Mouse (Mus musculus) granulocyte monocyte progenitor cell, adult 5-6 weeks (primary cell): ENCODE data around the gene Acvrl1. TPM values are rescaled to one million over a fixed set of nuclear protein-coding genes. Genes with fewer than 3 reads are reported as not detected.

ENCODE experiments used
- ATAC-seq: replicated peaks from 2 replicates; pipeline ENCODE4 v1.8.0; 2016; ENCODE audit warnings: mild to moderate bottlenecking, moderate TSS enrichment, inconsistent platforms; ENCODE audit not compliant: poor library complexity, severe bottlenecking
- total RNA-seq, 2 experiments: library from RNA; stranded (forward) in 1 of 2; stranded (reverse) in 1 of 2; fragments of 200-712, 200-1000 nt in 1 of 2; fragments of >200 nt in 1 of 2; fragmentation: Nextera tagmentation in 1 of 2; gene quantifications; 2 replicates each; pipeline ENCODE4 v1.2.3; 2014 to 2017

The Acvrl1 gene
- total RNA-seq, 2 experiments from 2014 or later: 0.30 to 2.7 TPM

DNA sequence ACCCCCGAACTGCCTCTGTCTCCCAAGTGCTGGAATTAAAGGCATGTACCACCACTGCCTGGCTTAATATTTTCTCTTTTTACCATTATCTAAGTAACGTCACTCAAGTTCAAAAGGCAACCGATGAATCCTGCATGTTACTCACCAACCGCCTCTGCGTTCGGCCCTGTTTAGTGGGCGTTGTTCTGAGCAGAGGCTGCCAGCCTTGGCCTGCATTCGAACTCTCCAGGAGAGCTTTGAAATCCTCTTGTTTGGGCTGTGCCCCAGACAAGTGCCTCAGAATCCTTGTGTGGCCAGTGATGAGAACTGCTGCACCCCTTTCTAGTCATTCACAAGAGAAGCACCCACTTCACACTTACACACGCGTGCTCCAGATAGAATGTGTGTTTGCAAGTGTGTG lies 22.3 kb upstream of the Acvrl1 start:
- no peak for ATAC-seq

DNA sequence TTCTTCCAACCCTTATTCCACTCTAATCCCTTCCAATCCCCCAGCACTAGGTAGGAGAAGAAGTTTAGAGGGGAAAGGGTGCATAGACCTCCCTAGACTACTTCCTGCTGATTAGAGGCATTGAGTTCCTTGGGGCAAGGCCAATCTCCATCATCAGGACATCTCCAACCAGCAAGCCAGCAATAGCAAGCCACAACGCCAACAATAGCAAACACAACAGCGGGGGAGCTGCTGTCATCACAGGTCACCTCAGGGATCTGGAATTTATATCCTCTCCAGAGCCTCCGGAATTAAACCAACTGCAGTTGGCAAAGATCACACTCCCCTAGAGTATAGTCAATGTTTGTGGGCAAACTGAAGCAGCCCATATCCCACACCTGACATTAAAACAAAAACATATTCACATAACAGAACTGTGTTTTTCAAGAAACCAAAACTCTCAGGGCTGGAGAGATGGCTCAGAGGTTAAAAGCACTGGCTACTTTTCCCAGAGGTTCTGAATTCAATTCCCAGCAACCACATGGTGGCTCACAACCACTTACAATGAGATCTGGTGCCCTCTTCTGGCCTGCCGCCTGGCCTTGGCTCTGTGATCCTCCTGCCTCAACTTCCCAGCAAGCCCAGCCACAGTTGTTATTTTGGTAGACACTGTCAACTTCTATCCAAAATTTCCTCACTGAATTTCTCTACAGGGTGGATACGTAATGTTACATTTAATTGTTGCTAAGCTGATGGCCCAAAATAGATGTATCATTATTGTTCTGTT lies 20.2 kb upstream of the Acvrl1 start:
- ATAC-seq: no peak

DNA sequence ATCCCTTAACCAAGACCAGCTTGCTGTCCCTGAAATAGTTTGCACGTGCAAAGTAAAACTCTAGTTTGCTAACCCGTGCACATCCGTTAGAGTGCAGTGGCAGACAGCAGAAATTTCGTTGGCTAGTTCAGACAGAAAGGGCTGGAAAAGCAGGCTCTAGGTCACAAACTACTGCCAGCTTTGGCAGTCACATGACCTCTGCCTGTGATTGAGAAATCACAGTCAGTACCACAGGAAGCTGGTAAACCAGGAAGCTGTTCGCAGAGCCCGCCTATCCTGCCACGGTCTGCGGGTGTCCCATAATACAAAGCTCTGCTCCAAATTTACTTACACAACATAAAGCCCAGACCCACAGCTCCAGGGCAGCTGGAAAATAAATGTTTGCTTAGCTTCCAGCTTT lies 15.1 kb upstream of the Acvrl1 start:
- peak; percentile 94 for ATAC-seq

GRCm38 (mm10) chr15:101113778-101114177 lies 14.5 kb upstream of the Acvrl1 start:
- ATAC-seq: 0 out of 2 replicates have a peak, but pooled peaks have one; percentile 18

DNA sequence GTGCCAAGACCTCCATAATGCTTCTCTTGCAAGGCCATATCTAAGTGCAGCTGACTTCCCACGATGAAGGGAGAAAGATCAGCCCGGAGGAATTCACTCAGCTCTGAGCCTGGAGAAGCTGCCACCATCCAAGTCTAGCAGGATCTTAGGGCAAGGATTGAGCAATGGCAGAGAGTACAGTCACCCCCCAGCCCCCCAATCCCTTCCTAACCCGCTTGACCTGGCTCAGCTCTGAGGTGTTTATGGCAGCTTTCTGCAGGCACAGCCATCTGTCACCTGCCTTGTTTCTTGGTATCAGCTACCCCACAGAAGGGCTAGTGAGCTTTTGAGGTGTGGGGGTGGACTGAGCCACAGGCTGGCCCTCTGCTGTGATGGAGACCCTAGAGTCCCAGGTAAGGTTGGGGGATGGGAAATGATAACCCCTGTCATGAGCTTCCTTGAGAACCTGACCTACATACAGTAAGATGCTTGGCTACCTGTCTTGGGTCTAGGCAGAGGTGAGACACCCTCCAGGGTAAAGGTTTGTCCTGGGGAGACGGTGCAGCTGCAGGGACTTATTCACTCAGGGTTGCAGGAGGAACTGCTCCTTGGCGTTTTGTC lies 12.7 kb upstream of the Acvrl1 start, which contains the start of gene Ankrd33:
Ankrd33 (plus strand) TSS at position 245 of the 600 bp plus-strand sequence.
- ATAC-seq: no peak

DNA sequence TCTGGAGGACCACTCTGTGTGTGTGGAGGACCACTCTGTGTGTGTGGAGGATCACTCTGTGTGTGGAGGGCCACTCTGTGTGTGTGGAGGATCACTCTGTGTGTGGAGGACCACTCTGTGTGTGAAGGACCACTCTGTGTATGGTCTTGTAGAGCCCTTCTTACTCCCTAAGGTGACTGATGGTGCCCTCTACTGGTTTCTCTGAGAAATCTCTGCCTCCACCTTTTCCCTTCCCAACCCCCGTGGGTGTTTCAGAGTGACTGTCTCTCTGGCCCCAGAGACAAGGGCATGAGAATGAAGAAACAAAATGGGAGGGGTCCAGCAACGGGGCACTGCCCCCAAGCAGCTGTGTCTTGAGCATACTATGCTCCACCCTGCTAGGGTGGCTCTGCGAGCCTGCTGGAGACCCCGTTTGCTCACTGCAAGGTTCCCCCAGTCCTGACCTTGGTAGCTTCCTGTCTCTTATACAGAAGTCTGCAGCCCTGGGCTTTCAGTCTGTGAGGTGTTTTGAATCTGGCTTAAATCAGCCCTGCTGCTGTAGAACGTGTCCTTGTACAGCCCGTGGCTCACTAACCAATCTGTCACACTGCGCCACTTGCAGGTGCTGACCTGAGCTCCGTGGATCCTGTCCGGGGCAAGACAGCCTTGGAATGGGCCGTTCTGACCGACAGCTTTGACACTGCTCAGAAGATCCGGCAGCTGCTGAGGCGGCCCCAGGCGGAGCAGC lies 9.8 kb upstream of the Acvrl1 start:
- ATAC-seq: peak; percentile 36; the same call in 1 of the 2 replicates

GRCm38 (mm10) chr15:101121411-101122289 lies 6.7 kb upstream of the Acvrl1 start:
- ATAC-seq: no peak

DNA sequence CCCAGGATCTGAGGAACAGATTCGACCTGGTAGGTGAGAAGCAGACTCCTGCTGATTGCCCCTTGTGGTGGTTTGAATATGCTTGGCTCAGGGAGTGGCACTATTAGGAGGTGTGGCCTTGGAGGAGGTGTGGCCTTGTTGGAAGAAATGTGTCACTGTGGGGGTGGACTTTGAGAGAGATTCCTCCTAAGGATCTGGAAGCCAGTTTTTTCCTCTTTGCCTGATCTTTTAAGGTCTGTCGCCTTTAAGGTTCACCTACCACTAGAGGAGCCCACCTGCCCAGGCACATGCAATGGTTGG lies 6.1 kb upstream of the Acvrl1 start:
- no peak for ATAC-seq

GRCm38 (mm10) chr15:101123202-101123601 lies 5.1 kb upstream of the Acvrl1 start:
- no peak for ATAC-seq

GRCm38 (mm10) chr15:101125561-101125960 lies 2.8 kb upstream of the Acvrl1 start:
- ATAC-seq: no peak

- no peak for ATAC-seq
These were observed 1.3 kb upstream of the Acvrl1 start for GRCm38 (mm10) chr15:101126876-101127544.

DNA sequence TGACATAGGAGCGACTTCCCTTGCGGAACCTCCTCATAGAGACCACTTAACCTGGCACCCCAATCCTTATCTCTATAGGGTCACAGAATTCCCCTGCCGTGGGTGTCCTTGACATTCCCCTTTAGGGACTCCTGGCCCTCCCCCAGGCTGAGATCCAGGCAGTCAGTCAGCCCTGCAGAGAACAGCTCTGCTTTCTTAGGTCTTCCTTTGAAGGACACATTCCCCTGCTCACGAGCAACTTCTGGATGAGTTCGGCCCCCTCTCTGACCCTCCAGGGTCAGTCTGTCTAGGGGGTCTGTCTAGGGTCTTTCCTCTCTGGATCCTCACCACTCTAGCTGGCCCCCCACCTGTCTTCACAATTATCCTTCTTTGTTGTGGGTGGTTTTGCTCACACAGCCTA lies 1.1 kb downstream of the Acvrl1 start:
- no peak for ATAC-seq

GRCm38 (mm10) chr15:101131498-101131897 lies 3.2 kb downstream of the Acvrl1 start:
- peak; percentile 24; the same call in 1 of the 2 replicates for ATAC-seq

- ATAC-seq: no peak
These were observed 3.7 kb downstream of the Acvrl1 start for GRCm38 (mm10) chr15:101132041-101132440.

DNA sequence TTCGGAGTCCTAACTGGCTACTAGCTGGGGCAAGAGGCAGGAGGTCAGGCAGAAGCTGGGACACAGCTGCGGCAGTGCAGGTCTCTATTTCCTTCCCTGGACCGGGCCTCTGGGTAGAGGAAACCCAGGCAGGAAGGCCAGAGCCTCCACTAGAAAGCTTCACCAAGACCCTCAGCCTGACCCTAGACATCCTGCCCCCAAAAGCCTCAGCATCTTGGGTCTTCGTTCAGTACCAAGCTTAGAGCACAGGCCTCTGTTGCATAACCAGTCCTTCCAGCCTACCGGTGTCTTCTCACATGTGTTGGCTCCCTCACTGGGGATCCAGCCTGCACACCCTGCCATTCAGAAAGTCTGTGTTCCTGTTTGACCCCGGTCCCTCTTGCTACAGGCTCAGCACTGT lies 4.4 kb downstream of the Acvrl1 start:
- ATAC-seq: peak; percentile 33

GRCm38 (mm10) chr15:101133993-101134704 lies 5.8 kb downstream of the Acvrl1 start:
- ATAC-seq: peak; percentile 86

DNA sequence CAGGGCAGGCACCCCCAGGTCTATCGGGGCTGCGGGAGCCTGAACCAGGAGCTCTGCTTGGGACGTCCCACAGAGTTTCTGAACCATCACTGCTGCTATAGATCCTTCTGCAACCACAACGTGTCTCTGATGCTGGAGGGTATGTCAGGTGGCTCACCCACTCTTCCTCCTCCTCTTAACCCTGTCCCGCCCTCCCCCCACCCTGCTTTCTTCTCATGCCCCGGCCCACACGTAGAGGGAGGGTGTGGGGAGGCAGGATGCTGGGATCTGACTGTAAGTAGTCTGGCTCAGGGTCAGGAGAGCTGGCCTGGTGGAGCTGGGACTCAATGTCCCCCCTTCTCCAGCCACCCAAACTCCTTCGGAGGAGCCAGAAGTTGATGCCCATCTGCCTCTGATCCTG lies 7.1 kb downstream of the Acvrl1 start:
- no peak for ATAC-seq

DNA sequence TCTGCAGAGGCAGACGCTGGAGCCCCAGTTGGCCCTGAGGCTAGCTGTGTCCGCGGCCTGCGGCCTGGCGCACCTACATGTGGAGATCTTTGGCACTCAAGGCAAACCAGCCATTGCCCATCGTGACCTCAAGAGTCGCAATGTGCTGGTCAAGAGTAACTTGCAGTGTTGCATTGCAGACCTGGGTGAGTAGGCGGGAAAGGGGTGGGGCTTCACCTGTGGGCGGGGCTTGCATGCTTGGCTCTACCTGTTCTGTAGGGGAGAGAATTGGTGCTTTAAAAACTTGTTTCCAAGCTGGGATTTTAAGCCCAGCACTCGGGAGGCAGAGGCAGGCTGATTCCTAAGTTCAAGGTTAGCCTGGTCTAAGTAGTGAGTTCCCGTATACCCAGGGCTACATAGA lies 9.1 kb downstream of the Acvrl1 start:
- no peak for ATAC-seq

DNA sequence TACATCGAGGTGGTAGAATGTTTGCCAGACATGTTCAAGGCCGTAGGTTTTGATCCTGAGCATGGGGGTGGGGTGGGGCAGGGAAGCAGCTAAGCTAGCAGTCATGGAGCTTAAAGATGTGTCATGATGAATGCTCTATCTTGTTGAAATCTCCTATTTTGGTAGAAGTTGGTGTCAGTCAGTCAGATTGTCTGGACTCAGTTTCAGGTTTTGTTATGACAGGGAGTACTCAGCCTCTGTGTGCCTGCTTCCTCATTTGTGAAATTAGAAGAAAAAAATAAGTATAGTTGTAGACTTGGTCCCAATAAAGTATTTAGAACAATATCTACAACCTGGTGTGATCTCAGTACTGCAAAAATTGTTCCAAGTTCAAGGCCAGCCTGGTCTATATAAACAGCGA lies 10.4 kb downstream of the Acvrl1 start:
- no peak for ATAC-seq
